Mouse (Mus musculus) cerebellum, adult 8-10 months (tissue): ENCODE measurements around the gene Polg2.
"Not testable (repeated sequence)": the region's sequence is repeated elsewhere in the genome, so short reads cannot be mapped to it uniquely, and the experiment has no call there.

Source experiments
- DNase-seq: peaks from one replicate; pipeline ENCODE4 v3.0.0; 2022

The Polg2 gene

DNA sequence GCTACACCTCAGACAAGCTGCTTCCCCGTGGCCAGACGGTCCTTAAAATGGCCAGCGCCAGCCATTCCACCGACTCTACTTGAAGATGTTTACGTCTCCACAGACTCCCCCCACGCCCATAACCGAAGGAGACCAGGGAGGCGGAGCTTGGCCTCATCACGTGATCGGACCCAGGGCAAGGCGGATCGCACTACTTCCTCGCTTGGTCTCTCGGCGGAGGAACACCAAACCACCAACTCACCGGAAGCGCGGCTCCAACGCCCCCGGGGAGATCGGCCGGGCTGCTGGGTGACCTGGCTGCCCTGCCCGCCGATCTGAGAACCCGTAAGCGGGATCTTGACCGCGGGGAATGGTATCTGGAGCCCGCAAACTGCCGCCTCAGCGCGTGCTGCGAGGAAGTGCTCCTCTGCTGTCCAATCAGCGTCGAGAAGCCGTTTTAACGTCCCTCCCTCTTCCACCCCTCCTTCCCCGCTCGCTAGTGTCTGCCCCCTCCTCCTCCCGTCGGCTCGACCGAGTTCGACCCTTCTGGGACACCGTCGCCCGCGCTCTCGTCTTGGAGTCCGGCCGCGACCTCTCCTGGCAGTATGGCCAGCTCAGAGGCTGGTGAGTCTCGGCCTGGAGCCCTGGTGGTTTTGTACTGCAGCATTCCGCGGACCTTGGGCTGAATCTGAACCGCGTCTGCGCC lies 9.6 kb upstream of the Polg2 start, which contains the start of the genes Ddx5 and Cep95:
Ddx5 (minus strand) TSS at position 411 of the 685 bp plus-strand sequence.
Cep95 (plus strand) TSS at position 478 of the 685 bp plus-strand sequence.
- DNase-seq = peak; percentile 99

DNA sequence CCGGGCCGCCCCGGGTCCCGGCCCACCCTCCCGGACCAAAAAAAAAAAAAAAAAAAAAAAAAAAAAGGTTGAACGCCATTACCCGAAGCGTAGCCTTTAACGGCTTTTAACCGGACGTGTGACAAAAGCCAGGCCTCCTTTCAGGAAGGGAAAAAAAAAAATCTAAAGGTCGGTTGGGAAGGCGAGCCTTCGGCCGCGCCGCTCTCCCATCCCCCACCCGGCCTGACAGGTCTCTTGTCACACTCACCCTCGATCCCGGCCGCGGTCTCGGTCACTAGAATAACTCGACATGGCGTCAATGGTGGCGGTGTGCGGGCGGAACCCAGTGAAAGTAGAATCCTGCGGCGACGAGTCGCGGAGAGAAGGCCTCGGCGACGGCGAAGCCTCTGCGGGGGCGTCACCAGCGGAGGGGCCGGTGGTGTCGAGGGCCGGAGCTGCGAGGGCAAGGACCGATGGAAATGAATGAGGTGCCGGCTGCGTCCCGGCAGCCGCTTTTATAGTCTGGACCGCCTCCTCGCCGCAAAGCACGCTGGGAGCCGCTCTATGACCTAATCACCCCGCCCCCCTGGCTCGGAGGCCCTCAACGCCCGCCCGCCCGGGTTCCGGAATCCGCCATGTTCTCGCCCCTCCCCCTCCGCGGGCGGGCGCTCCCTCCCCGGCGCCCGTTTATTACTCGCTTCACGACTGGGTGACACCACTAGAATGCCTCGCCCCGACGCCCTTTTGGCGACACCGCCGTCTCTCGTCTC lies 8.9 kb upstream of the Polg2 start:
- peak; percentile 99 for DNase-seq

- peak; percentile 89 for DNase-seq
Measured at GRCm38 (mm10) chr11:106787131-106788025, 8.0 kb upstream of the Polg2 start.

DNA sequence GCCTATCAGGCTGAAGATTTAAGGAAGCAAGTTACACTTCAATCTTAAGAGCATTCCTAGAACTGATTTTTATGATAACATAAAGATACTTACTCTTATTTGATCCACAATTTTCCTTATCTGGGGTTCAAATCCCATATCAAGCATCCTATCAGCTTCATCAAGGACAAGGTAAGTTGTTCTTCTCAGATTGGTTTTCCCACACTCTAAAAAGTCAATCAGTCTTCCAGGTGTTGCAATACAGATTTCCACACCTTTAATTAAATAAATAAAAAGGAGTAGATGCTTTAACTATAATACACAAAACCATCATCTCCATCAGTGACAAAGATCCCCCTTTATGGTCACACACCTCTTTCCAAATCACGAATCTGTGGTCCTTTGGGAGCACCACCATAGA lies 5.7 kb upstream of the Polg2 start:
- no peak for DNase-seq

DNA sequence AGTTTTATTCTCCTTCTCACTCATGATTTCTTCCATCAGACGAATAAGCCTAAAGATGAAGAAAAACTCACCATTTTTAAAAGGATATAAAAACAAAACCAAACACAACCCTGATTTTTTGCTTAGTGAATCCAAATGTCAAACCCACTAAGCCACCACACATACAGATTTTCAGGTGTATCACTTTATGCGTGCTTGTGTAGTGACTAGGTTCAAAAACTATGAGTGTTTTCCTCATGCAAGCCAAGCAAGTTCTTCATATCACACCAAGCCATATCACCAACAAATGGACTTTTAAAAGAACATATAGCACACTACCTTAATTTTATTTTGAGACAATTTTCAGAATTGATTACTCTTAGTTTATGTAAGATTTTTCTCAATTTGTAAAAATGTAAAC lies 5.1 kb upstream of the Polg2 start:
- DNase-seq = no peak

- no peak for DNase-seq
Measured at GRCm38 (mm10) chr11:106782841-106783764, 3.8 kb upstream of the Polg2 start.

DNA sequence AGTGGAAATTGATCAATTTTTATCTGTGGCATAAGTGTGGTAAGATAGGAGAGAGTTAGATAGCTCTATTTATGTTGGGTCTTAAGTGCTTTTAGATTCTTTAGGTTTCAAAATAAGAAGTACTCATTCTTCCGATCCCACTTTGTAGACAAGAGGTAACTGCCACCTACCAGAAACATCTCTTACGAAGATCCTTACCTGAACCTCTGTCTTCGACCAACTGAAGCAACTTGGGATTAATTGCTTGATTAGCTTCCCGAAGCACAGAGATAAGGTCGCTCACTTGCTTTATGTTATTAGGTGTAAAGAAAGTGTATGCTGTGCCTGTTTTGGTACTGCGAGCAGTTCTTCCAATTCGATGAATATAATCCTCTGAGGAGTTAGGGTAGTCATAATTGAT lies 2.9 kb upstream of the Polg2 start:
- DNase-seq = not testable (repeated sequence)

DNA sequence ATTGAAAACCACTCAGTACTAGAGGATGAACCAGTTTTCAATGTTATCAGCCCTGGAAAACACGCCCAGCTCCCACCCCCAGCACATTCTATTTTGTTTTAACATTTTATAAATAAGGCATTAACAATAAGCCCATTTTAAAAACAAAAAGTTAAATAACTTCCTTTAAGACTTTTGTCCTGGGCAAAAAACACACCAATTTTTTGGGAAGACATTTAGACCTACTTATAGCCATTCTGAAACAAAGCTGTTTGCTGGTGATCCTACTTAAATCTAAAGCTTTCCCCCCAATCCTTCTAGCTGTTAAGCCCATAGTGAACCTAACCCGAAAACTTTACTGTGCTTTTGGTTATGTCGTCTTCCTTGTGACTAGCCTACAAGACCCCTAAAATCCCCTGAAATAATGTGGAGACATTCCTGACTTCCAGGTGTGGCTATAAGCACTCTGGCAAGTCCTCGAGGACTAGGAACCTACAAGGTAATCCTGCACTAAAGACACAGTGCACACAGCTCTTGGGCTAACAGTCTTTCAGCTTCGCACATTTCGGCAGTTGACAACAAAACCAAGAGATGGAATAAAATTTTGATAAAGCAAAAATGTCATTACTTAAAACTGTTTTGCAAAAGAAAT lies 1.4 kb upstream of the Polg2 start:
- DNase-seq = no peak

GRCm38 (mm10) chr11:106780089-106780425 lies 720 bp upstream of the Polg2 start:
- DNase-seq = no peak

GRCm38 (mm10) chr11:106778589-106779387 lies 549 bp downstream of the Polg2 start:
- no peak for DNase-seq

- no peak for DNase-seq
Measured at GRCm38 (mm10) chr11:106778132-106778531, 1.2 kb downstream of the Polg2 start.

GRCm38 (mm10) chr11:106777395-106777794 lies 1.9 kb downstream of the Polg2 start:
- DNase-seq = no peak

DNA sequence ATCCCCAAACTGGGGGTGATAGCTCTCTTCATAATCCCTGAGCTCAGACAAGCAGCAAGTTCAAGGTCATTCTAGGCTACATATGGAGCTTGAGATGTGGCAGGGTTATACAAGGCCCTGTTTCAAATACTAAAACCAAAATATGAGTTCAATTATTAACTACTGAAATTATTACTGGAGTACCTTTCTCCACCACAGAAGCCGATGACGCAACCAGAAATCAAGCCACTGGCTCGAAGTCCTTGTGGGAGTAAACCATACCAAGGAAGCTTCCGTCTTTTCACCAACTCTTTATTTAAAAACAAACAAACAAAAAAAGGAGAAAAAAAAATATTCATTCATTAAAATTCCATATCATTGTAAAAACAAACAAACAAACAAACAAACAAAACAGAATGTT lies 2.4 kb downstream of the Polg2 start:
- no peak for DNase-seq

DNA sequence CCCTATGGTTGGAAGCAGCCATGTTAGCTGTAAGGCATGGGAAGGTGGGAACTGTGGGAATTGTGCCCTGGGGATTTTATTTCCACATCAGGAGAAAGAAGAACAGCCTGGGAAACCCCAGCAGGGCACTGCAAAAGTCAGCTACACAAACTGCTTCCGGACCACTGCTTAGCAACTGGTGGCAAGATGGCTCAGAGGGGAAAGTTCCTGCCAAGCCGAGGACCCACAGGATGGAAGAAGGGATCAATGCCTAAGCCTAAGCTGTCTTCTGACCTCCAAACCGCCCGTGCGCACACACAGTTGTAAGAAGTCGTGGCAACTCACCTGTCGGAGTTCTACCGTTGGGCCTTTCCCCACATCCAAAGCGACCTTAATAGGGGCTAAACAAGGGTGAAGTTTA lies 6.3 kb downstream of the Polg2 start:
- no peak for DNase-seq

GRCm38 (mm10) chr11:106770195-106770974 lies 9.0 kb downstream of the Polg2 start:
- no peak for DNase-seq

GRCm38 (mm10) chr11:106767516-106767915 lies 11.8 kb downstream of the Polg2 start:
- no peak for DNase-seq

DNA sequence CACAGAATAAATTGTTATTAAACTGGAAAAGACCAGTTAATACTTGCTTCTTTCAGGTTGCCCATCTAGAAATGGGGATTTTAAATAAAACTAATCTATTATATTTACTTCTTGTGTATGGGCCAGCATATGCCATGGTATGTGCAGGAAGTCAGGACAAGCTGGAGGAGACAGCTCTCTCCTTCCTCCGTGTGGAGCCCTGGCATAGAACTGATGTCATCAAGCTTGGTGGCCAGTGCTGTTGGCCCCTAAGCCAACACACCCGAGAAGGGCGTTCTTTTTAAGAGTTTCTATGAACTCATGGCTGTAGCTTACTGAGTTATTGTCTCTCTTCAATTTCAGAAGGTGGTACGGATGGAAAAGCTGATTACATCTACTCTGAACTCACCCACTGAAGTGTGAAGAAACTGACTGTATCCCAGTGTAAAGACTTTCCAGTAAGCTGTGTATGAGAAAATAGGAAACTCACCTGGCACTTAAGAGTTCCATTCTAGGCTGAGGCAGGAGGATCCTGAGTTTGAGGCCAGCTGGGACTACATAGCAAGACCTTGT lies 12.7 kb downstream of the Polg2 start:
- no peak for DNase-seq

DNA sequence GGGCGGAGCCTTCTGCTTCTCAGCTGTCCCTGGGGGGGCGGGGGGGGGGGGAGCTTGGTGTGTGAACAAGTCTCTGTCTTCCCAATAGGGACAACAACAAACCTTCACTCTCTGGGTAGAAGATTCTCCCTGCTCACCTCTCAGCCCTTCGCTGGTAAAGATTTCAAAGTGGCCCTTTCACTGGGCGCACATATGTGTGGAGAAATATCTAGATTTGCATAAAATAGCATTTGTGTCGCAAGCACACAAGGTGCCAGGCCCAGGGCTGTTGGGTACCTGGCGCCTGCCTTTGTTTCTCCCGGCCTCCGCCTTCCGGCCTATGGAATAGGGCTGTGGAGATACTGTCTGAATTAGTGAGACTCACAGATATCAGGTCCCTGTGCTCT lies 16.5 kb downstream of the Polg2 start:
- DNase-seq = no peak

- DNase-seq = no peak
Measured at GRCm38 (mm10) chr11:106762139-106762799, 17.1 kb downstream of the Polg2 start.
